Mouse (Mus musculus) CH12F3 (cell line): ENCODE measurements around the gene Rcor3.

Experiments used
- in situ Hi-C: fragments of 300-500 bp; cut with MboI; formaldehyde crosslinking; loops from 2 replicates; pipeline ENCODE4 v1.14.3; 2020; ENCODE audit warnings: low sequenced_read_pairs

The Rcor3 gene

DNA sequence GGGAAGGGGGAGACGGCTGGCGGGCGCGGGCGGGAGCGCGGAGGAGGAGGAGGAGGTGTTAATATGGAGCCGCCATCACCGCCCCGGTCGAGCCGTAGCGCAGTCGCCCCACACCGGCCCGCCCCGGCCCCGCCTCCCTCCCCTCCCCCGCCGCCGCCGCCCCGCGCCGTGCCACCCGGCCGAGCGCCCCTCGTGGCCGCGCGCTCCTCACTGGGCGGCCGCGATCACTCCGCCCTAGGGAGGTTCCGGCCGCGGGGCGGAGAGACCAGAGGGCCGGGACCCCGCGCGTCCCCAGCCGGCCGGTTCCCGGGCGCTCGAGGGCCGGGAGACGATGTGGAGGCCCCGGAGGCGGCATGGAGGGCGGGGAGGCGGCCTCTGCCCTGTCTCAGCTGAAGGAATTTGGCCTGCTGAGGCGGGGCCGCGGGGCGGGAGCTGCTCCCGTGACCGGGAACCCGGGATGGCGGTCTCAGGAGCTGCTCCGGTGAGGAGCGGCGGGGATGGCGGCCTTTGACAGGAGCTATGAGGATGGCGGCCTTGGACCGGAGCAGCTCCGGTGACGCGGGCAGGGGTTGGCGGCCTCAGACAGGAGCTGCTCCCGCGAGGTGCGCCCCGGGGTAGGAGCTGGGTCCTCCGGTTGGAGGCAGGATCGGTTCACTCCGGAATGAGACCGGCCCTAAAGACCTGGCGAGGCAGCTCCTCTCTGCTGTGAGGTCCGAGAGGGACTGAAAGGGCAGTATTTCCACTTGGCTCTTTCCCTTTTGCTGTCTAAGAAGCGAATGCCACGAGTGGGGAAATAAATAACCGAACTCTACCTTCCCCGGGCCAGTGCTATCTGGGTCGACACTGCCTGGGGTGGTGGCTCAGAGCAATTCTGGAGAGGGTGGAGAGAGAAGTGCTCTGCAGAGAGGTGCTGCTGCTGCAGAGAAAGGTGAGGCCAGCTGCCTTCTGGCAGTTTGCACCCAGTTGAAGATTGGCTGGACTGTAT, at the start of gene Rcor3:
Gene Rcor3, minus strand, starts transcription at position 137 of the 985 bp plus-strand sequence.
- in situ Hi-C loops: no loop called here

DNA sequence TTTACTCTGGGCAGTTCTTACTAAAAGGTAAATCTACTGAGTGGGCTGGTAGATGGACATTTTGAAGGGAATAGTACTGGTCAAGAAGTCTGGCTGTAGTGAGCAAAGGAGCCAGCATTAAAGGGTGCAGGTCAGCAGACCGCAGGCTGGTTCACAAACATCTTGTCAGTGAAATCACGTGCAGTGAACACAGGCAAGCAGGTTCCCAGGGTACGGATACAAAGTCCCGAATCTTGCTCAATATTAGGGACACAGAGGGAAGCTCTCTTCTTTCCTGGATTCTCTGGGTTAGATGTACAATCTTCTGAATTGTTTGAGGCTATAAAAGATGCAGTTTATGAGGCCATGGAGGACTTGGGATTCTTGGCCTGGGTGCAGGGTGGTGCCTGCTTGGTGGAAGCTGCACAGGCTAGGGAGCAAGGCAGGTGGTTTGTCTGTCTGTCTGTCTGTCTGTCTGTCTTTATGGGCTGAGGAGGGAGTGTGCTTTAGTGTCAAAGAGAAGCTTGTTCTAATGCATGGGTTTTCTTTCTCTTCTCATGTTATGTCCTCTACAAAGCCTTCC, 43.9 kb upstream of the Rcor3 start:
- in situ Hi-C loops: no loop called here

DNA sequence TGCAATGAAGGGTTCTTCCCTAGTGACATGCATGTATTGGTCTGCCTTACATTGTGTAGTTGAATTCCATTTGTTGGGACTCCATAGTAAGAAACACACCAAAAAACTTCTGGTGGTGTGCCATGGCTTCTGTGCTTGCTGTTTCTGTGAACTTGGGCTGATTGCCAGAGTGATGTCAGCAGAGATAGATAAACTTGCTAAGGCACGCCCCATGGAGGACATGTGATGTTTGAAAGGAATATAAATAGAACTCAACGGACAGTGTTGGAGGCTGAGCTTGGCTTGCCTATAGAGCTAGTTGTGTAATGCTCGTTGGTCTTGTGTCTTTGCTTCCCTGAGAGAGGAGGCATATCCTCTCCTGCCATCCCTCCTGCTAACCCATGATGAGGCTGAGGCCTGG, 42.0 kb upstream of the Rcor3 start:
- in situ Hi-C loops: no loop called here

DNA sequence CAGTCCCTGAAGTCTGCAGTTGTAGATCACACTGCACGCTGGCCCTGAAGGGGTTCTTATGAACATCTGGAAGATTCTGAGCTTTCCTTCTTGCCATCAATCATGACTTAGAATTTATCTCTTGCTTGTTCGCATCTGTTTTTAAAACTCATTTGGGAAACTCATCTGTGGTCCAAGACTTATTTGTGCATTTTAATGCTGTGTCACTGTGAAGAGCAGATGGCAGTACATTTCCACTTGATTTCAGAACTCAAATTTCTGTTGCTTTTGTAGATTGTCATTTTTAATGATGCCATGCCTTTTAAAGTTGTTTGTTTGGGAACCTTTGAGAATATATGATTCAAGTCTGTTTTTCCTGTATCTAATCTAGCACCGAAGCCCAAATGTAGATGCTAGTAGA, 33.6 kb upstream of the Rcor3 start:
- in situ Hi-C loops: no loop called here

DNA sequence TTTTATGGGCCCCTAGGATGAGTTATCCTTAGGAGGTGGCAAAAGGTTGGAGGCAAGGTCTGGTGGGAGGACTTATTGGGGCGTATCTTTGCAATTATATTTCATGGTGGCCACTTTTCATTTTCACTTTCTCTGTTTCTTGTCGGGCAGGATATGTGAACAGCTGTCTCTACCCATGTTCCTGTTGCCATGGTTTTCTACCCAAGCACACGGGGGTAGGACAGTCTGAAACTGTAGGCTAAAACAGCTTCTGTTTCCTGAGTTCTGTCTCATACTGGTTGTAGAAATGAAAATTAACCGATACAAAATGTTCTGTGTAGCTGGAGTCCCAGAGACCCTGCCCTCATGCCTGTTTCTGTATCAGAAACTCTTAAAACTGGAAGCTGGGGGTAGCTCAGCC, 13.3 kb upstream of the Rcor3 start:
- in situ Hi-C loops: no loop called here

DNA sequence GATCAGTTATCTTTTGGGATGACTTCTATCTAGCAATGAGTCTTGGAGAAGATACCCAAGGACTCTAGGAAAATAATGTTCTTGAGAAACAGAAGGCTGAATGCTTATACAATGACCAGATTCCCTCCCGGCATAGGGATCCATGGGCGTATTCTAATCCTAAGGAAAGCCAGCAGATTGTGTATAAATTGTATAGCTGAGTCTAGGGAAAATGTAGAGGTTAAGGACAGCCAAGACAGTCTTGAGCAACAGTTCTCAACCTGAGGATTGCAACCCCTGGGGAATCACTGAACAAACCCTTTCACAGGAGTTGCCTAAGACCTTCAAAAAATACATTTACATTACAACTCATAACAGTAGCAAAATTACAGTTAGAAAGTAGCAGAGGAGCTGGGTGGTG, 2.5 kb upstream of the Rcor3 start:
- in situ Hi-C loops: no loop called here

DNA sequence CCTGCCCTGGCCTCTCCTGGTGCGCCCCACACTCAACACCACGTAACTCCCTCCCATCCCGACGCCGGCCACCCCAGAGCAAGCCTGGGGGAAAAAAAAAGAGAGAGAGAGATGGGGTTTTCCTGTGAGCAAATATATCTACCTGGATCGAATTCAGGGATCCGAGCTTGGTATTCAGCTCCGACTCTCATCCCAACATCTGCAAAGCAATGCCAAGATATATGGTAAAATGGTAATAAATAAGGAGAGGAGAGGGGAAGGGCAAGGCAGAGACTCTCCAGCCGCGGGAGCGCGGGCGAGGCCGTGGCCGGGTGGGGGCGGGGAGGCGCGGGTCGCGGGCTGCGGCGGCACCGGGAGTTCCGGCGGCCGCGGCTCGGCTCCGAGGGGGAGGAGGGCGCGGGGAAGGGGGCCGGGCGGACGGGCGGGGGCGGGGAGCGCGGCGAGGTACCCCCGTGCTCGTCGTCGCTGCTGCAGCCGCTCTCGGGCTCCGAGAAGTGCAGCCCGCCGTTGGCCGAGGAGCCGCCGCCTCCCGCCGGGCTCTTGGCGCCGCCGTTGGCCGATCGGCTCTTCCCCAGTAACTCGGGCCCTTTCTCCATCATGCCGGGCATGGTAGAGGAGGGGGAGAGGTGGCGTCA, 454 bp downstream of the Rcor3 start:
- in situ Hi-C loops: no loop called here

DNA sequence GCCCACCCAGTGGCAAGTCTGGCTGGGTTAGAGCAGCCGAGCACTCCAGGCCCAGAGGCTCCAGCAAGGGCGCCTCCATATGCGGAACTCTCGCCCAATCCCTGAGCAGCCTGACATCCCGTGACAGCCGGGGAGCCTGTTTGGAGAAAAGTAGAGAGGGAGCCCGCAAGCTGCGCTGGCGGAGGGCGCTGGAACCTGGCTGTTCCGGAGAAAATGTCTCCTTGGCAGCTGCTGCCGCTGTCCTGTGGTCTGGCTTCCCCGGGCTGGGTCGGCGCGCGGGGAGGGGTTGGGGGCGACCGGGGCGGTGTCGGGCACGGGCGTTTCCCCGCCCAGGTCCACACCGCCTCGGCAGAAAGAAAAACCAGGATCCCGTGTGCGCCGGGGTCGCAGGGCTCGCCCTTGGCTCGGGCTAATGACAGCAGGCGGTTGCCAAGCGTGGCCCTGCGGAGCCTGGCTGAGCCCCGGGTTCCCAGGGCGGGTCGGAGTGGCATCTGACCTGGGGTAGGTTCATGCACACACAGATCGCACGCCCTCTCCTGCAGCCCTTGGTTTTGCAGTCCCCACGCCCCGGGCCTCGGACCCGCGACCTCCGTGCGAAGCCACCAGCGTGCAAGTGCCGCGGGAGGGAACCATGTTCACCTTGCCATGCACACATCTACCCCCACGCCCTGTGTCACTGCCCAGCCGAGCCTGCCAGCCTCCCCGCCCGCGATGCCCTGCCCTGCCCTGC, 1.1 kb downstream of the Rcor3 start:
- in situ Hi-C loops: no loop called here

DNA sequence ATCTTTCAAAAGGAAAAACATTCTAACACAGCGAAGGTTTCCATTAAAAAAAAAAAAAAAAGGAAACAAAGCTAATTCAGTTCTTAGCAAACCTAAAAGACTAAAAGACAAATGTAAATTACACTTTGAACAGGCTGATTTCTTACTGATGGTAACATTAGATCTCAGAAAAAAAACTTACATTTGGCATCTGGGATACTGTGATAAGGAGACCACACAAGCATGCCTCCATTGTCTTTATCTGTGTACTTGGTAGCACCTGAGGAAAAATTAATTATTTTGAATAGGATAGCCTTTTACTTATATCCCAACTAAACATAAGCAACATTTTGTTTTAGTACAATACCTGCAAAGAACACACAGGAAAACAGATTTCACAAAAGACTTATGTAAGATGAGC, 7.7 kb downstream of the Rcor3 start:
- in situ Hi-C loops: no loop called here

DNA sequence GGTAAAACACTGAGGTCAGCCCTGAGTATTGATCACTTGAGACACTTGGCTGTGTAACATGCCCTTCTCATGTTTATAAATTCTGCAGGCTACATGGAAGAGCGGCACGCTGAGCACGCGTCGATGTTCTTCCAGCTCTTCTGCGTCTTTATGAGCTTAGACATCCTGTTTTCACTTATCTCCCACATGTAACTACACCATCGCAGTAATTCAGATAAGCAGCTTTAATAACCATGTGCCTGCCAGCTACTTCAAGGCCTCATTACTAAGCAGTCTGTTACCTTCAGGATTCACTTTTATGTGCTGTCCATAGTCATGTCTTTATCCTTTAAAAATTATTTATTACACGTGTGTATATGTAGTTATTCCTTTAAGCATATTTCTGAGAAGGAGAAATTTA, 9.5 kb downstream of the Rcor3 start:
- in situ Hi-C loops: no loop called here

DNA sequence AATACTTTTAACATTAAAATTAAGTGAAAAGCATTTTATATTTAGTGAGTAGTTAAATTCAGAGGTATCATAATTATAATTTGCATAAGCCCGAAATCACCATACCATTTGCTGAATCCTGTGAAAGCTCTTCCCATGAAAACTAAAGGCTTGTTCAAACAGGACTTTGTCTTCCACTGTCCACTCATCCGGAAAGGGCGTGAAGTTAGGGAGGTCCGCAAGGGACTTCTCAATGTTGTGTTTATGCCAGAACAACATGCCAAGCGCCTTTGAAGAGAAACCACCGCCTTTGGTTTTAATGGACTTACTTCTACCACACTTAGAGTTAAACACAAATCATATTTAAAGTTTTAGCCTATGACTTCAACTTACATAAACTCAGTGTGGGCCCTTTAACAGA, 12.1 kb downstream of the Rcor3 start:
- in situ Hi-C loops: no loop called here

DNA sequence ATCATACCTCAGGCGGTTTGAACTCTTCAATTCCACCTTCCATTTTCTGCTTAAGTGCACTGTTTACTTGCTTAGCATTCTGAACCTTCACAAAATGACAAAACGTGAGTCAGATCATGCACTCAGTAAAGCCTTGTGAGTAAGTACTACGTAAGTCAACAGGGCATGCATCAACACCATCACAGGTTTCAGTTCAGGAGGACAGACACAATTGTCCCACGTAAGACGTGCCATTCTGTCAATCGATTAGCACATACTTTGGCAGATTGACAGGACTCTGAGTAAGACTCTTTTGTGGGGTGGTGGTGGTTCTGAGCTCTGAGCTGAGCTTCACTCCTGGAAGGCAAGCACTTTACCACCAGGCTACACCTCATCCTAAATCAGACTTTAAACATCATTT, 21.6 kb downstream of the Rcor3 start:
- in situ Hi-C loops: no loop called here

DNA sequence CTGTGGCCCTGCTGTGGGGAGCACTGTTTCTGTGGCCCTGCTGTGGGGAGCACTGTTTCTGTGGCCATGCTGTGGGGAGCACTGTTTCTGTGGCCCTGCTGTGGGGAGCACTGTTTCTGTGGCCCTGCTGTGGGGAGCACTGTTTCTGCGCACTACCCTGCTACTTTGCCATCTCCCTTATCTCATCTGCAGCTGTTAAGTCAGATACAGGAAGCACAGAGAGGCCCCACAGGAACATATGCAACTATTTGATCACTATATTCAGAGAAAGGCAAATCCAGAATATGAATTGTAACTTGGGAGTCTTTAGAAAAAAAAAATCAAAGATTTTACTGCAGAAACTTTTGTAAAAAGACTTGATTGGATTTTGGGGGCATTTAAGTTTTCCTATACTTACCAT, 22.5 kb downstream of the Rcor3 start:
- in situ Hi-C loops: no loop called here

DNA sequence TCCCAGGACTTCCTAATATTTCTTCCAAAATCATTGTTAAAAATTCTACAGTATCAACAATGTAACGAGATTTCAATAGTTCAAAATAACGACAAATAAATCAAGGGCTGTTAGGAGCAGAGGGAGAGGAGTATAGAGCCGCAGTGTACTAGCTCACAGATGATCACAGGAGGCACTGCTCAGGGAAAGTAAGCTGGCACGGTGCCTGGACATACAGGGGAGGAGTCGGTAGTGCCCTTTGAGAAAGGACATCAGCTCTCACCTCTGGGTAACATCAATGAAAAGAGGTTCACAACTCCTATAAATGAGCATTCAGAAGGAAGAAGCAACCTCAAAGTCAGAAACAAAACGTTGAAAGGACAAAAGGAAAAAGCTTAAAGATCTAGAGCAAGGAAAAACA, 28.7 kb downstream of the Rcor3 start:
- in situ Hi-C loops: no loop called here

DNA sequence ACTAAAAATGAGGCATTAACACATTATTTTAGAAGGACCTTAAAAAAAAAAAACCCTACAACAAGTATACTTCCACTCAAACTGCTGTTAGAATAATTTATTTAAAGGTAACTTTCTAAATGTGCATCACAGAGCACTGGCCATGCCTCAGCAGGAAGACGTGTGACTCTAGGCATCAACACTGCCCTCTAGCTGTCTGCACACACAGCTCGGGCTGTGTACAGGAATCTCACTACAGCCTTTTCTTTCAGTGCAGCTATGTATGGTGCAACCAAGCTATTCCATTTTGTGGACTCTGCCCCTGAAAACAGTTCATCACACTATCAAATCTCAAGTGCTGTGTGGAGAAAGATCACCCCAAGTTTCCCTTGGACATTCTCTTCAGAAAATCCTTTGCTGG, 30.5 kb downstream of the Rcor3 start:
- in situ Hi-C loops: no loop called here

DNA sequence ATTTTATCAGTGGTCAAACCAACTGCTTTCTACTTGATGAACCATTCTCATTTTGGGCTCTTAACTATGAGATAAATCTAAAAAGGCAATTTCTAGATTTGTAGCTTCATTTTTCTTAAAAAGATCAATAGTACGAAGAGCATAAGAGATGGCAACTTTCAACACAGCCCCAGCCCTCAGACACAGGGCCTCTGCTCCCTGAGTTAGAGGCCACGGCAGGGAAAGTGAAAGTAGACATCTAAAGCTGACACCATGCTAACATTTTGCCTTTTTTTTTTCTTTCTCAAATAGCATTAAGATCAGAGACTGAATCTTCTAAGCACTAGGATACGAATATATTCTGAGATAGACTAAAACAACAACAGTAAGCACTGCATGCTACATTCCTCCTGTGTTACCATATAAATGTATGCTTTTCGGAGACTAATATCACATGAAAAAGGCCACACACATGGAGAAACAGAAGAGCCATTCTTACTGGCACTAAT, 31.9 kb downstream of the Rcor3 start:
- in situ Hi-C loops: no loop called here

DNA sequence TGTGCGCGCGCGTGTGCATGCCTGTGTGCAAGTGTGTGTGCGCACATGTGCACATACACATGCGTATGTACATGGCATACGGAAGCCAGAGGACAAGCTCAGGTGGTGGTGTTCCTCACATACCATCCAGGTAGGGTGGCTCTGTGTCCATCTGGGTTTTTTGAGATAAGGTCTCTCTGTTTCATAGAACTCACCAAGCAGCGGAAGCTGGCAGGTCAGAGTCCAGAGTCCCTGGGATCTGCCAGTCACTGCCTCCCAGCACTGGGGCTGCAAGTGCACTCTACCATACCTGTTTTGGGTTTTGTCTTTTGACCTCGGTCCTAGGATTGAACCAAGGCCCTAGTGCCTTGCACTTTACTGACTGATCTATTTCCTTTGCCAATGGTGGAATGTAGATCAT, 33.8 kb downstream of the Rcor3 start:
- in situ Hi-C loops: no loop called here

DNA sequence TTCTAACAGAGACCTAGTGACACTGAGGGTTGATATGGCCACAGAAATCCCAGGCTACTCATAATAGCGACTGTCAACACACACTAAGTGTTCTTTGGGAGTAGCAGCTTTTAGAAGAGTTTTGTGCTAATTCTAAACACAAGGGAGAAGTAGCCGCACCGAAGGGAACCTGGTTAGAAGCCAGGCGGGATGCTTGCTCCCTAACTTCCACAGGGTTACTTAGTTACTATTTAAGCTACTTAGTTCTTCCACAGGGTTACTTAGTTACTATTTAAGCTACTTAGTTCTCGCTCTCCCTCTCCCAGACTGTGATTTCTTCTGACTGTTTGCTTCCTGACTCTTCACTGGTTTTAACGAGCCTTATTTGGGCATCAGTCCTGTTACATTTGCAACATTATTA, 34.7 kb downstream of the Rcor3 start:
- in situ Hi-C loops: no loop called here

DNA sequence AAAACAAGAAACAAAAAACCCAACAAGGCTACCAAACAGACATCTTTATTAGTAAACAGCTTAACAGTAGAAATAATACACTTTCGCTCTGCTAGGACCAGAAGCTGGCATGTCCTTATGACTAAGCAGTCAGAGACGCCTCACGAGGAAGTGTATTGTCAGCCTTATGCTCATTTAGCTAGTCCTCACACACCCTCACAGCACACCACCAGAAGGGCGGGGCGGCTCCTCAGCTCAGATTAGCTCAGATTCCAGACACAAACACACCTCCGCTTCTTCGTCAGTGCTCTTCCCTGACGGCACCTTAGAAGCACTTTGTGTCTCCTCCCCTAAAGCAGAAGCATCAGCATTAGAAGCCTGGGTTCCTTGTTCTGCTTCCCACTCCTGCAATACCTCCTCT, 36.5 kb downstream of the Rcor3 start:
- in situ Hi-C loops: no loop called here

DNA sequence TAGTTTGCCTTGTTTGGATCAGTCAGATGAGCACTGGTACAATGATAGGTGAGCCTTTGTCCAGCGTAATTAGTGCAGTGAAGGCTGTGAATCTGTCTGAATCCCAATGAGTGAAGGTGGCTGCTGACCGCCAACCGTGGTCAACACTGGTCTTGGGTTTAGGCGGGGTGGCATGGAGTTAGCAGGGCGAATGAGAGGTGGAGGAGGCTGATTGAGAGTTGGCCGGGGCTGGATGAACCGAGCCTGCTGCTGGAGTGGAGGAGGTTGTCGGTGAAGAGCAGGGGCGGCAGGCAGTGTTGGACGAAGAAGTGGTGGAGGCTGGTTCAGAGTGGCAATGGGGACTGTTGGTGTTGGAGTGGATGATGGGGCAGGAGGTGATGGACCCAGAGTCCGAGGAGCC, 37.1 kb downstream of the Rcor3 start:
- in situ Hi-C loops: no loop called here

DNA sequence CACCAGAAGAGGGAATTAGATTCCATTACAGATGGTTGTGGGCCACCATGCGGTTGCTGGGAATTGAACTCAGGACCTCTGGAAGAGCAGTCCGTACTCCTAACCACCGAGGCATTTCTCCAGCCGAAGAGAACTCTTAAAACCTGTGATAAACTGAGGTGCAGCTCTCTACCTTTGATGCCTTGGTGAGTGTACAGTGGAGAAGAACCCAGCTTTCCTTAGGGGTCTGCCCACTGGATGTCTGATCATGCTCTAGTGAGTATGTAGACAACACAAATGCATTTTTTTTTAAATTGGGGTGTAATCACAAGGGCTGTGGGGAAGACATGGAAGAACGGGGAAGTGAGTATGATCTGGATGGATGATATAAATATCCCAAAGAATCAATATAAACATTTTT, 42.2 kb downstream of the Rcor3 start:
- in situ Hi-C loops: no loop called here
